Mouse (Mus musculus): ENCODE measurements at regions not wholly inside any gene's neighbourhood (a gene's known extent, or its start where the extent isn't known, plus 50 kb on each side); places are given as distances from the start of the nearest gene placed in this dataset.

DNA sequence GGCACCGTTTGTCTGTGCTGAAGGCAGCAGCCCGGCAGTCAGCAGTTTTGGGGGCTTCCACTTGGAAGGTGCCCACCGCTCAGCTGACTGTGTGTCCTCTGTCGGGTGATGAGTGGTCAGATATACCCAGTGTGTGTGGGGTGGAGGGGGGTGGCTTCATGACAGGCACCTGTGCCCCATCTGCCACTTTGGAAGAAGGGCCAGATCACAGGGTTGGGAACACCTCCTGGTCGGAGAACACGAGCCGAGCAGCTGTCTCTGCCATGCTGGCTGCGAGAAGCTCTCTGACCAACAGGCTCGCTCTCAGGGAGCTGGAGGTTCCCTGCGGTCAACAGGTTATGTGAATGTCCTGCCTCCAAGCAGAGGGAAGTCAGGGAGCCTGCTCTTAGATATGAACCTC is 121.4 kb downstream of the Sec61b start:
- TF ChIP-seq EP300 (IDR thresholded peaks at IDR 0.05; ENCODE audit: low read depth) (no peak), CTCF (IDR thresholded peaks at IDR 0.05; ENCODE audit: low read depth) (no peak)
